Mouse (Mus musculus) testis, postnatal 10 days (tissue): ENCODE data around the gene BC107364.
A peak's percentile ranks its signal among the peaks of the same experiment; 100 is the strongest.
"Not testable (repeated sequence)": the region's sequence is repeated elsewhere in the genome, so short reads cannot be mapped to it uniquely, and the experiment has no call there.

ENCODE experiments used
- DNase-seq: peaks from one replicate; pipeline ENCODE4 v3.0.0; 2021; ENCODE audit warnings: low spot score

Gene BC107364

GRCm38 (mm10) chr3:96414126-96414950 is 37.8 kb downstream of the BC107364 start:
- peak; percentile 84 for DNase-seq

GRCm38 (mm10) chr3:96413581-96414125 is 38.5 kb downstream of the BC107364 start:
- no peak for DNase-seq

- no peak for DNase-seq
Measured at GRCm38 (mm10) chr3:96411821-96412220, 40.3 kb downstream of the BC107364 start.

- no peak for DNase-seq
Measured at GRCm38 (mm10) chr3:96410966-96411365, 41.1 kb downstream of the BC107364 start.

- peak; percentile 47 for DNase-seq
Measured at GRCm38 (mm10) chr3:96409701-96410246, 42.3 kb downstream of the BC107364 start.

- not testable (repeated sequence) for DNase-seq
Measured at GRCm38 (mm10) chr3:96408111-96408510, 44.0 kb downstream of the BC107364 start.

- DNase-seq: no peak
Measured at GRCm38 (mm10) chr3:96405541-96406503, 46.3 kb downstream of the BC107364 start.

- no peak for DNase-seq
Measured at GRCm38 (mm10) chr3:96405004-96405403, 47.1 kb downstream of the BC107364 start.

- no peak for DNase-seq
Measured at GRCm38 (mm10) chr3:96404450-96404849, 47.7 kb downstream of the BC107364 start.

- no peak for DNase-seq
Measured at GRCm38 (mm10) chr3:96403016-96403415, 49.1 kb downstream of the BC107364 start.

GRCm38 (mm10) chr3:96401832-96402501 is 50.1 kb downstream of the BC107364 start:
- peak; percentile 48 for DNase-seq

GRCm38 (mm10) chr3:96401474-96401831 is 50.7 kb downstream of the BC107364 start:
- DNase-seq: no peak

GRCm38 (mm10) chr3:96398911-96399310 is 53.2 kb downstream of the BC107364 start:
- DNase-seq: no peak

- DNase-seq: peak; percentile 19
Measured at GRCm38 (mm10) chr3:96396857-96397256, 55.2 kb downstream of the BC107364 start.

GRCm38 (mm10) chr3:96387202-96387601 is 64.9 kb downstream of the BC107364 start:
- DNase-seq: not testable (repeated sequence)
